Mouse (Mus musculus): ENCODE data around the gene Etv3. TPM values are rescaled to one million over a fixed set of nuclear protein-coding genes. Genes with fewer than 3 reads are reported as not detected.
"Not testable (repeated sequence)": the region's sequence is repeated elsewhere in the genome, so short reads cannot be mapped to it uniquely, and the experiment has no call there.

Etv3 gene
- polyA plus RNA-seq (2014; fragmentation: Nextera tagmentation; extraction: Ambion mirVana) = 8.2 and 9.7 TPM in 2 replicates

DNA sequence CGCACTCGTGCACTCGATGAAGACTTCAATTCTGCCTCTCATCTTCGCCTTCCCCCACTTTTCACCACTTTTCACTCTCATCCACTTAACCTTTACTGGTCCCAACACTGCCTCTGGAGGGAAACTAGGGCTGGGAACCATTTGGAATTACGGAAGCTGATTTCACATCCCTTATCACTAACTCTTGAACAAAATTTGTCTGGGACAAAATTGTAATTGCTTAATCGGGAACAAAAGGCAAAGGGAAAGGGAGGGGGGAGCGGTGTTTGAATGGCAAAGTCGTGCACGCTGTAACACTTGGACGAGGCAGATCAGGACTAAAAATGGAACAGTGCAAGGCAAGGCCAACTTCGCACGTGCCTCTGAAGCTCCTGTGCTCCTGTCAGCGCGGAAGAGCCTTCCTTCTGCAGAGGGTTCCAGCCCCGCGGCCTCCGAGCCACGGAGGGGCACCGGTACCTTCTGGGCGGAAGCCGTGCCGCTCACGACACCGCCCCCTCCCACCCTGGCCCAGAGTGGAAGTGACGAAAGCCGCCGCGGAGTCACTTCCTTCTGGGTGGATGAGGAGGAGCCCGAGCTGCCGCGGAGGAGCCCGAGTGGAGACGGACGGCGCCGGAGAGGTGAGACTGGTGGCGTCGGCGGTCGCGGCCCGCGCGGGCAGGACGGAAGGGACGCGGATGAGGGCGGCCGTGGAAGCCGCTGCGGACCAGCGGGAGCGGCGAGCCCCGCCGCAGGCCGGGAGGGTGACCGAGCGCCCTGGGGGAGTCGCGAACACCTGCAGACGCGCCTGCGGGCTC, at the start of gene Etv3:
Etv3 (plus strand) TSS at position 365 of the 794 bp plus-strand sequence.
- Histone ChIP-seq H3K9ac (ENCODE audit: low read depth, low read length) (peak within 1 kb of the TSS; percentile 87), H3K4me1 (ENCODE audit: control insufficient read depth, insufficient read depth, low read length) (peaks cover 7% of the 10 kb centered on the region), H3K9me3 (ENCODE audit: control insufficient read depth, low read length) (no peaks in the 10 kb centered on the region), H3K27me3 (ENCODE audit: control insufficient read depth, insufficient read depth, low read length) (no peaks in the 10 kb centered on the region), H3K36me3 (ENCODE audit: control insufficient read depth, insufficient read depth, low read length) (peaks cover 29% of the 10 kb centered on the region), H3K4me2 (replicated peaks; ENCODE audit: low read depth, low read length) (peak within 1 kb of the TSS; percentile 89), H3K27ac (ENCODE audit: low read depth, low read length) (peak within 1 kb of the TSS; percentile 76), H3K4me3 (ENCODE audit: low read length) (peak within 1 kb of the TSS; percentile 76)
- WGBS = 5% methylated on average over 63 of the region's 64 CpGs
- peak; percentile 96 for ATAC-seq (ENCODE audit: low FRiP score, low TSS enrichment)

DNA sequence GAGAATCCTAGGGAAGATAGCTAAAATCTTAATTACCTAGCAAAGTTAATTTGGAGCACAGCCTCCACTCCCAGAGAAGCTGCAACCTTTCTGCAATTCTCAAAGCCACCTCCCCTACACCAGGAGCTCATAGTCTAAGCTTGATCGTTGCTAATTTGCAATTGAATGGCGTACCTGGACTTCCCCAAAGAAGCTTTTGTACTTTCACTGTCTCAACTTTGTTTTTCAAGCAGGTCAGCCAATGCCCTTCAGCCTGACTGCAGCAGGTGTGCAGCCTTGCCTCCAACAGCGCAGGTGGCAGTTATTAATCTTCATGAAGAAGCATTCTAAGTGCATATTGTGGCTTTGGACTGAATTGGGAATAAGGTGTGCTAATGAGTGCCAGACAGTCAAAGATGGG, 47.3 kb upstream of the Etv3 start:
- H3K4me3 ChIP-seq (ENCODE audit: low read length); H3K27me3 ChIP-seq (ENCODE audit: control insufficient read depth, insufficient read depth, low read length); ATAC-seq (ENCODE audit: low FRiP score, low TSS enrichment); H3K9ac ChIP-seq (ENCODE audit: low read depth, low read length); H3K27ac ChIP-seq (ENCODE audit: low read depth, low read length); H3K9me3 ChIP-seq (ENCODE audit: control insufficient read depth, low read length); H3K4me2 ChIP-seq (replicated peaks; ENCODE audit: low read depth, low read length); H3K4me1 ChIP-seq (ENCODE audit: control insufficient read depth, insufficient read depth, low read length); H3K36me3 ChIP-seq (ENCODE audit: control insufficient read depth, insufficient read depth, low read length): not testable (repeated sequence)
- WGBS = 86% methylated on average over 3 of the region's 3 CpGs

DNA sequence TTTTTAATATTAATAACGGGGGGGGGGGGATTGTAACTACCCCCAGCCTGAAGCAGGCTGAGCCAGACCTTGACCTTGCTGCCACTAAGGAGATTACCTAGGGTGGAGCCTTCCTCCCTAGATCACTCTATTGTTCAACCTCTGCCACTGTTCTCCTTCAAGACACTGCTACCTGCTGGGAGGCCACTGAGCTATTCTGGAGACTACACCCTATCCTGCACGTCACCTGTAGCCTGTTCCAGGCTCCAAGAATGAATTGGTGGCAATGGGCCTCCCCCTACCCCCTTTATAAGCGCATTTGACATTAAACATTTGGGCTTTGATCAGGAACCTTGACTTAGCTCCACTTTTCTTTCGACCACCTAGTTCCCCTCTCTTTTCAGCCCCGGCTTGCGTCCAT, 46.6 kb upstream of the Etv3 start:
- H3K36me3 ChIP-seq (ENCODE audit: control insufficient read depth, insufficient read depth, low read length); H3K4me1 ChIP-seq (ENCODE audit: control insufficient read depth, insufficient read depth, low read length); H3K4me3 ChIP-seq (ENCODE audit: low read length); H3K27me3 ChIP-seq (ENCODE audit: control insufficient read depth, insufficient read depth, low read length); H3K9me3 ChIP-seq (ENCODE audit: control insufficient read depth, low read length); H3K27ac ChIP-seq (ENCODE audit: low read depth, low read length); ATAC-seq (ENCODE audit: low FRiP score, low TSS enrichment); H3K9ac ChIP-seq (ENCODE audit: low read depth, low read length); H3K4me2 ChIP-seq (replicated peaks; ENCODE audit: low read depth, low read length): not testable (repeated sequence)
- WGBS = 92% methylated on average over 6 of the region's 6 CpGs

DNA sequence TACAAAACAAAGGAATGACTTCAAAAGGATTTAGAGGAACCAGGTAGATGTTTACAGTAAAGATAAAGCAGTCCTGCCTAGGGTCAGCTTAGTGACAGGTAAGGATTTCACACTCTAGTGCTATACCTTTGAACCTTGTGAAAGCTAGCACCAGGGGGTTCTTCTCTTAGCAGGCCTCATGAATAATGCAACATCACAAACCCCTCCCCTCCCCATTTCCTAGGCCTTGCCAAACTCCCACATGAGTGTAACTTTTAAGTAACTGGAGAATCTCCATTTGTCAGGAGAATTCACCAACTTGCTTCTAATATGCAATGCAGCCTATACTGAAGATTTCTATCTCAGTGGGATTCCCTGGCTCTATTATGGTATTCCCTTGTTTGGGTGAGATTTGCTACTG, 46.0 kb upstream of the Etv3 start:
- not testable (repeated sequence) for ATAC-seq (ENCODE audit: low FRiP score, low TSS enrichment); H3K9me3 ChIP-seq (ENCODE audit: control insufficient read depth, low read length); H3K36me3 ChIP-seq (ENCODE audit: control insufficient read depth, insufficient read depth, low read length); H3K4me1 ChIP-seq (ENCODE audit: control insufficient read depth, insufficient read depth, low read length); H3K27ac ChIP-seq (ENCODE audit: low read depth, low read length); H3K27me3 ChIP-seq (ENCODE audit: control insufficient read depth, insufficient read depth, low read length); H3K4me2 ChIP-seq (replicated peaks; ENCODE audit: low read depth, low read length); H3K9ac ChIP-seq (ENCODE audit: low read depth, low read length); H3K4me3 ChIP-seq (ENCODE audit: low read length)

DNA sequence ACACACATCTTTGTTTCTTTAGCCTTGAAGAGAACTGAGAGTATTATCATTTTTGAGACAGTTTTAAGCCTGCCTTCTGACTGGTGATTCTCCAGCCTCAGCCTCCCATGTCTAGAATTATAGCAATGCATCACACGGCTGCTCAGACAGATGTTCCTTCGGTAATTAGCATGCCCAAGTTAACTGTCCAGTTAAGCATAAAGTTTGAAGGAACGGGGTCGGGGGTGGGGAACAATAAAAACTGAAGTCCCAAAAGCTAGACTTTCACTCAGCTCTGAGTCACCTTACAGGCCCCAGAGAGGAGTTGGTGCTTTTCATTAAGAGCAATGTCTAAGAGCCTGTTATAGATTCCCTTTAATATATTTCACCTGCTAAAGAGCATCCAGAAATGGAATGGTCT, 37.8 kb upstream of the Etv3 start:
- 74% methylated on average over 4 of the region's 4 CpGs for WGBS
- H3K4me3 ChIP-seq (ENCODE audit: low read length) = no peak overlapping the region
- H3K4me2 ChIP-seq (replicated peaks; ENCODE audit: low read depth, low read length) = no peak overlapping the region
- H3K27me3 ChIP-seq (ENCODE audit: control insufficient read depth, insufficient read depth, low read length) = no peaks in the 10 kb centered on the region
- no peak for ATAC-seq (ENCODE audit: low FRiP score, low TSS enrichment)
- no peaks in the 10 kb centered on the region for H3K9me3 ChIP-seq (ENCODE audit: control insufficient read depth, low read length)
- H3K27ac ChIP-seq (ENCODE audit: low read depth, low read length) = no peak overlapping the region
- H3K4me1 ChIP-seq (ENCODE audit: control insufficient read depth, insufficient read depth, low read length) = no peaks in the 10 kb centered on the region
- H3K9ac ChIP-seq (ENCODE audit: low read depth, low read length) = no peak overlapping the region
- no peaks in the 10 kb centered on the region for H3K36me3 ChIP-seq (ENCODE audit: control insufficient read depth, insufficient read depth, low read length)

DNA sequence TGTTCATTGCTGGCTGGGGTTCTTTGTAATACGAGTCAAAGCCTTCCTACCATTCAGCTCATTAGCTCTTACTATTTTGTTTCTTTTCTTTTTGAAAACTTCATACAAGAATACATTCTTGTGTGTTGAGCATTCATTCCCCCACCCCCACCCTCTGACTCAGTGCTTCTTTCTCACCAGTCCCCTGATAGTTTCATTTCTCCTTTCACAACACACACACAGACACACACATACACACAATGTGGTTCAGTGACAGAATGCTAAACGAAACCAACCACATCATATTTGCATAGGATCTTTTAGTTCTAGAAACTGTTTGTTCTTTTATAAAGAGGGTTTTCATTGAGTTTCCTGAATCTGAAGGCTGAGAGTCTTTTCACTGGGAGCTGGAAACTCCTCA, 37.3 kb upstream of the Etv3 start:
- H3K27me3 ChIP-seq (ENCODE audit: control insufficient read depth, insufficient read depth, low read length) = no peaks in the 10 kb centered on the region
- ATAC-seq (ENCODE audit: low FRiP score, low TSS enrichment) = no peak
- H3K27ac ChIP-seq (ENCODE audit: low read depth, low read length) = no peak overlapping the region
- WGBS = 73% methylated on average over 2 of the region's 2 CpGs
- H3K9ac ChIP-seq (ENCODE audit: low read depth, low read length) = no peak overlapping the region
- H3K4me2 ChIP-seq (replicated peaks; ENCODE audit: low read depth, low read length) = no peak overlapping the region
- no peaks in the 10 kb centered on the region for H3K4me1 ChIP-seq (ENCODE audit: control insufficient read depth, insufficient read depth, low read length)
- H3K4me3 ChIP-seq (ENCODE audit: low read length) = no peak overlapping the region
- no peaks in the 10 kb centered on the region for H3K9me3 ChIP-seq (ENCODE audit: control insufficient read depth, low read length)
- H3K36me3 ChIP-seq (ENCODE audit: control insufficient read depth, insufficient read depth, low read length) = no peaks in the 10 kb centered on the region

DNA sequence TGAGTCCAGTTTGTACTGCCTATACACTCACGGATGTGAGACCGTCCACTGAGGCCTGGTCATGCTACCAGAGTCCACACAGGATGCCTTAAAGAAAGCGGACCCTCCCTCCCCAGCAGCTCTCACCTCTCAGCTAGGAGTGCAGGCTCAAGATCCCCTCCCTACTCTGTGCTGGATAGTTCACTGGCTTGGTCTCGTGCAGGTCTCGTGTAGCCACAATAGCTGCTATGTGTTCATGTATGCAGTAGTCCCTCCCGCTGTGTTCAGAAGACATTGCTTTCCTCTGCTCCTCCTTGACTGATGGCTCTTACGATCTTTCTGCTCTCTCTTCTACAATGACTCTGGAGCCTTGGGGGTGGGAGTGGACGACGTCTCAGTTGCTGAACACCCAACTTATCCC, 26.9 kb upstream of the Etv3 start:
- H3K4me1 ChIP-seq (ENCODE audit: control insufficient read depth, insufficient read depth, low read length) = no peaks in the 10 kb centered on the region
- 75% methylated on average over 9 of the region's 9 CpGs for WGBS
- no peak for ATAC-seq (ENCODE audit: low FRiP score, low TSS enrichment)
- no peaks in the 10 kb centered on the region for H3K36me3 ChIP-seq (ENCODE audit: control insufficient read depth, insufficient read depth, low read length)
- H3K4me2 ChIP-seq (replicated peaks; ENCODE audit: low read depth, low read length) = no peak overlapping the region
- H3K27ac ChIP-seq (ENCODE audit: low read depth, low read length) = no peak overlapping the region
- no peaks in the 10 kb centered on the region; the same call in 1 of the 2 replicates for H3K27me3 ChIP-seq (ENCODE audit: control insufficient read depth, insufficient read depth, low read length)
- no peak overlapping the region for H3K4me3 ChIP-seq (ENCODE audit: low read length)
- H3K9ac ChIP-seq (ENCODE audit: low read depth, low read length) = no peak overlapping the region
- no peaks in the 10 kb centered on the region for H3K9me3 ChIP-seq (ENCODE audit: control insufficient read depth, low read length)

DNA sequence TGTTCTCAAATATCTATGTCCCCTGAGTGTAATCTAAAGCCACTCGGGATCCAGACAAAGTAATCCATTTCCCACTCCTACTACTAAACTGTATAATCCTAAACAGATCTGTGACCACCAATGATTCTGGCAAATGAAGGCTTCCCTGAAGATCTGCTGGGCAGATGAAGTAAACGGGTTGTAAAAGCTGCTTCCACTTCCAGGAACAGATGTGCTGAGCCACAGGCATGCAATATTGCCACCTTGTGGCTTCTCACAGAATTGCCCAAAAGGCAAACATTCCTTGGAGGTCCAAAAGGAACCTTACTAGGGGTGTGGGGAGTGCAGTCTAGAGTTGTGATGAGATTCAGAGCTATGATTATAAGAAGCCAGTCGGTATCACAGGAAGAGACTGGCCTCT, 26.1 kb upstream of the Etv3 start:
- 11% methylated on average over 3 of the region's 3 CpGs for WGBS
- H3K9ac ChIP-seq (ENCODE audit: low read depth, low read length) = no peak overlapping the region
- H3K4me1 ChIP-seq (ENCODE audit: control insufficient read depth, insufficient read depth, low read length) = no peaks in the 10 kb centered on the region
- no peaks in the 10 kb centered on the region; the same call in 1 of the 2 replicates for H3K27me3 ChIP-seq (ENCODE audit: control insufficient read depth, insufficient read depth, low read length)
- no peak overlapping the region for H3K27ac ChIP-seq (ENCODE audit: low read depth, low read length)
- no peak for ATAC-seq (ENCODE audit: low FRiP score, low TSS enrichment)
- no peak overlapping the region for H3K4me3 ChIP-seq (ENCODE audit: low read length)
- H3K4me2 ChIP-seq (replicated peaks; ENCODE audit: low read depth, low read length) = no peak overlapping the region
- no peaks in the 10 kb centered on the region for H3K9me3 ChIP-seq (ENCODE audit: control insufficient read depth, low read length)
- no peaks in the 10 kb centered on the region for H3K36me3 ChIP-seq (ENCODE audit: control insufficient read depth, insufficient read depth, low read length)

DNA sequence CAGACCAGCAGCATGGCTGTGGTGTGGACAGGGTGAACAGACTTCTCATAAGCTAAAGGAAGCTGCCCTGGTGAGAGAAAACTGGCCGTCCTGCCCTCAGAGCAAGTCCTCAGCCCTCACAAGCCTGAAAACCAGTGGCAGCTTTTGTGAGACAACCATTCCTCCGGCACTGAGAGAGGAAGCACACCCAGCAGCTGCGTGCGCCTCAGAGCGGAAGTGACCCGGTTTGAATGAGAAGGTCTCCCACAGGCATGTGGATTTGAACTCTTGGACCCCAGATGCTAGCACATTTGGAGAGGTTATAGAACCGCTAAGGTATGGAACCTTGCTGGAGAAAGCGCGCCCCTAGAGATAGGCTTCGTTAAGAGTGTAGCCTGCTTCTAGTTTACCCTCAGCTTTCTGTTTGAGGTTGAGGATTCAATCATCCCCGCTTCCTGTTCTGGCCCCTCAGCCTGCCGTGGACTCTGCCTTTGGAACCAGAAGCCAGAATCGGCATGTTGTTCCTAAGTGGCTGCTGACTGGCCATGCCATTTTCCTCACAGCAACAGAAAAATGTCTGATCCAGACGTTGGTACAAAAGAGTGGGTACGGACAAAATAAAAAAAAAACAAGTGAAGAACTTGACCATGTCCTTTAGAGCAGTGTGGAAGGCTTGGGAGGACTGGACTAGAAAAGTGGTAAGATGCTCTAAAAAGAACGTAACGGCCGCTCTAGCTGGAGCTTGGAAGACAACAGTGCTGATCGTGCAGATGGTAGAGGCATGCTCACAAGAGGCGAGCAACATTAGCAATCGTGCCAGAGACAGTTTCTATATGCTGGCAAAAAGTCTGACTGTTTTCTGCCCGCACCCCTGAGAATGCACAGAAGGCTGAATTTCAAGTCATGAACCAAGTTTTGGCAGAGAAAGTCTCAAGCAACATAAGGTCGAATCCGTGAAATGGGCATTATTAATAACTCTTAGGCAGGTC, 24.8 kb upstream of the Etv3 start:
- ATAC-seq (ENCODE audit: low FRiP score, low TSS enrichment) = no peak
- WGBS = 75% methylated on average over 24 of the region's 24 CpGs
- Histone ChIP-seq H3K4me3 (ENCODE audit: low read length) (no peak overlapping the region), H3K36me3 (ENCODE audit: control insufficient read depth, insufficient read depth, low read length) (no peaks in the 10 kb centered on the region), H3K9ac (ENCODE audit: low read depth, low read length) (no peak overlapping the region), H3K27me3 (ENCODE audit: control insufficient read depth, insufficient read depth, low read length) (no peaks in the 10 kb centered on the region; the same call in 1 of the 2 replicates), H3K4me1 (ENCODE audit: control insufficient read depth, insufficient read depth, low read length) (no peaks in the 10 kb centered on the region), H3K9me3 (ENCODE audit: control insufficient read depth, low read length) (no peaks in the 10 kb centered on the region), H3K4me2 (replicated peaks; ENCODE audit: low read depth, low read length) (no peak overlapping the region), H3K27ac (ENCODE audit: low read depth, low read length) (no peak overlapping the region)
